Mouse (Mus musculus) adrenal gland, postnatal 10 days (tissue): ENCODE results near the gene Olfr191. TPM values are rescaled to one million over a fixed set of nuclear protein-coding genes. Genes with fewer than 3 reads are reported as not detected.
A peak's percentile ranks its signal among the peaks of the same experiment; 100 is the strongest.
"Not testable (repeated sequence)": the region's sequence is repeated elsewhere in the genome, so short reads cannot be mapped to it uniquely, and the experiment has no call there.

ENCODE experiments used
- DNase-seq: peaks from one replicate; pipeline ENCODE4 v3.0.0; 2021; ENCODE audit warnings: mixed read lengths
- long read RNA-seq, 2 experiments: library from polyadenylated mRNA; stranded (forward); transcript quantifications; one replicate each; pipeline ENCODE4 v2.0.0; 2021
- total RNA-seq, 2 experiments: library from RNA; stranded (reverse); gene quantifications; 2 replicates each; pipeline ENCODE4 v1.2.3; 2021

Gene Olfr191
- total RNA-seq, result not detected
- long read RNA-seq, experiment 1, result 0 reads
- long read RNA-seq, experiment 2, result 0 reads

- not testable (repeated sequence) for DNase-seq
These were observed at the start of gene Olfr191 for GRCm38 (mm10) chr16:59089722-59090121. Gene Olfr191, minus strand, starts transcription at chr16:59089822.

- DNase-seq, result no peak
These were observed 41.1 kb upstream of the Olfr191 start for GRCm38 (mm10) chr16:59130740-59131139.

DNA sequence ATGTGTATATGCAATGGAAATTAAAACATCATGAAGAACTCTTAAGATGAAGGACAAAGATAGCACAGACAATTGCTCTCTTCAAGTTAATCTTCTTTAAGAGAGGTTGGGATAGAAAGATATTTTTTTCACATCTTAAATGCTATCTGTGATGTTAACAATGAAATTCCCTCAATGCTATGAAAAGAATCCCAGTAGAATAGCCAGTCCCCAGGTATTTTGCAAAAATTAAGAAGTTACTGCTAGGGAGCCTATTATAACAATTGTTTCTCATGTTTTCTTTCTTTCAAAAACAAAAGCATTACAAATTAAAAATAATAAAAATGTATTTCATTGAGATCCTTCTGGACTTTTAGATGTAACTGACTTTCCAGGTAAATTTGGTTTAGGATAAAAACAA, 31.3 kb upstream of the Olfr191 start, which contains the start of gene Olfr194:
TSS of gene Olfr194 (minus strand) at position 101 of the 400 bp plus-strand sequence.
- DNase-seq, result no peak

DNA sequence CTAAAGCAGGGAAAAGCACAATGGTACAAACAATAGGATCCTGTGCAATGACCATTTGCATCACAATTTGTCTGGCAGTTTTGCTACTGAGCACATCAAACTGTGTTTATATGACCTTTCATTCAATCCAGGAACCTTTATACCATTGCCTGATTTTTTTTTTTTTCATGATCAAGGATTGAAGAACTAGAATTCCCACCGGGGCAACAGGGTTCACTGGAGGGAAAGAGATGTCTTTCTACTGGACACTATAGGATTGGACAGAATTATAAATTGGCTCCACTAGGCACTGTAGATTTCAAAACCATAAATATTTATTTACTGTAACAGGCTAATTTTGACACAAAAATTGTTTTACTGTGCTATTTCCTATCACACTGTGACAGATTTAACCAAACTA, 22.2 kb upstream of the Olfr191 start, which contains the start of gene Olfr193:
TSS of gene Olfr193 (minus strand) at position 101 of the 400 bp plus-strand sequence.
- DNase-seq, result no peak

GRCm38 (mm10) chr16:59108522-59108921, 18.9 kb upstream of the Olfr191 start:
- DNase-seq, result peak; percentile 12

GRCm38 (mm10) chr16:59105312-59105711, 15.7 kb upstream of the Olfr191 start:
- no peak for DNase-seq

DNA sequence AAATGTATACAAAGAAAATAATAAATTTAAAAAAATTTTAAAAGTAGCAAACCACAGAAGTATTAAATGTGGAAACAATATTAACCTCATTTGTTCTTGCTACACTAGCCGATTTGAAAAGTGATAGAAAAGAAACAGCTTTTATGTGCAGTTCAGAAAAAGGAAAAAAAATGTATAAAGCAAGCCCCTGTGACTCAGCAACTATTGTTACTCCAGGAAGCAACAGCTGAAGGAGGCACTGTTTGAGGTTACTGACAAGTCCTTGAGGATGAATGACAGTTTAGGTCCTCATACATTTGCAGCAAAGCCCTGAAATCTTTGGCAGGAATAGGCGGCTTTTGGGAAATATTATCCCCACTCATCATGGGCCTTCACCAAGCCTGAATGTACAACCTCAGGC, 8.5 kb downstream of the Olfr191 start:
- not testable (repeated sequence) for DNase-seq

DNA sequence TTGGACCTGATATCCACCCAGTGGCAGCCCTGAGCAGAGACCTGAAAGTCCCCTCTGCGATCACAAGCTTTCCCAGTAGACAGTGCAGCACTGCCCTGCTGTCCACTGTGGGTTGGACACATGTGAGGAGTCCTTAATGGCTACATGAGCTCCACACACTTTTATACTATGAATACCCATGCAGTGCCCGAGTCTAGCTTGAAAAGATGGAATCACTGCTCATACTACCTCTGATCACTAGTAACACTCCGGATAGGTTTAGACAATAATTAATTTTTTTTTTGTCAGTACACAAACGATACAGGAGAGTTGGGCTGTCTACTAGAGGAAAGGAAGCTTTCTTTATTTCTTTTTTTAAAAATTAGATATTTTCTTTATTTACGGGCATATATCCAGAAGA, 11.7 kb downstream of the Olfr191 start, which contains the start of gene Olfr190:
TSS of gene Olfr190 (minus strand) at position 101 of the 400 bp plus-strand sequence.
- DNase-seq, result no peak

- no peak for DNase-seq
These were observed 16.1 kb downstream of the Olfr191 start for GRCm38 (mm10) chr16:59073520-59073919.

- no peak for DNase-seq
These were observed 17.9 kb downstream of the Olfr191 start for GRCm38 (mm10) chr16:59071755-59072154.

GRCm38 (mm10) chr16:59062411-59062810, 27.2 kb downstream of the Olfr191 start:
- DNase-seq, result not testable (repeated sequence)

DNA sequence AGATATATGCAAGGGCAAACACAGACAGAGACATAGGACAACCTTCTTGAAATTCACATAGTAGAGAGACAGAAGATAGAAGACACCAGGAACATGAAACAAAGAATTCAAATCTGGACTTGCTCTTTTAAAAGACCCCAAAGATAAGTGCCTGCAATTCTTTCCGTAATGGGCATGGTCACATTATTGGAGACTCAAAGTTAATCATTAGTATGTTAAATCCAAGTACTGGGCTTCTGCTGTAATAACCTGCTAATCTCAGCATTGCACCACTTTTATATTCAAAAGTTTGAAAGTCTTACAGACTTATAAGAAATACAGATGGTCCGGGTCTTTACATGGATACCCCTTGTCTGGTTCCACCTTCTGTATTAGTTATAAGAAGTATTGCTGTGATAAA, 40.3 kb downstream of the Olfr191 start:
- not testable (repeated sequence) for DNase-seq

DNA sequence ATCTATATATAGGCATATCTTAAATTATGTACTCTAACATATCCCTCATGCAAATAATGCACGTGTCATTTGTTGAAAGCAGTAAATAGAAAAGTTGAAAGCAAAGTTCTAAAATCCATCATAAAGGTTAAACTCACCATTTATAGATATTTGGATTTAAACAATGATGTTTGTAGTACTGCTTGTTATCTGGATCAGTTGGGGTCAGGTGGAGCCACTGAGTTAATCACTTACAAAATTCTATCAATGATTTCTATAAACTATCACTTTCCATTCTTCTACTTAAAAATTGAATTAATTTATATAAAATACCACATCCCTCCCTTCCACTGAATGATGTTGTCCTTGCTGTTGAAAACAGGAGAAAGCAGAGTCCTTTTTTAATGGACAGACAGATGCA, 40.8 kb downstream of the Olfr191 start:
- no peak for DNase-seq

GRCm38 (mm10) chr16:59047579-59047978, 42.0 kb downstream of the Olfr191 start:
- DNase-seq, result no peak

DNA sequence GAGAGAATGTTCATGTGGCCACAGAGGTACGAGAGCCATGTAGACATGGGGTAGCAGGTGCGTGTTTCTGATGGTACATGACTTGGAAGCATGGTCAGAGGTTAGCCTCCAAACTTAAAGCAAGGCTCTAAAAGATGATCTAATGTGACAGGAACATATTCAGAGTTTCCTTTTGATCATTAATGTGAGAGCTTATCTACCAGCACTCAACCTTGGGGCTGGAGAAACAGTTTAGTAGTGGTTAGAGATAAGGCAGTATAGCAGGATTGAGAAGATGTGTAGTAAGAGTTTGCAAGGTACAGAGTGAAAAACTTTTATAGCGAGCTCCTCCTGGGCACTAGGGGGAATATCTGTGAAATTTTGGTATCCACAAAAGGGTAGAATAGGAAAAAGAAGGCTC, 43.8 kb downstream of the Olfr191 start:
- DNase-seq, result no peak

DNA sequence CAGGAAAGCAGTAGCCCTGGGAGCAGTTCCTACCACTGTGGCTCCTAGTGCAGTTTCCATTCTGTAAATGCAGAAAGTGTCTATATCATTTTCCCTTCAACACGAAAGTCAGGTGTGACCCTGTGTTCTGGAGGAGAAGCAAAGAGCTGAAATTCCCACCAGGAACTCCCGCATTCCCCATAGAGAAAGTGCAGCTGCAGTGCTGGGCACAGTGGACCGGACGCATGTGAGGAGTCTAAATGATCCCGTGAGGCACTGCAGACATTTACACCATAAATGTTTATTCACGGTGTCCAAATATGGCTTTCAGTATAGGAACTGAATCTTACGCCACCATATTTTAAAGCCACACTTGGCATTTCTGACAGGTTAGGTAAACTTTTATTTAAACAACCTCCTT, 49.9 kb downstream of the Olfr191 start, which contains the start of gene Olfr187:
TSS of gene Olfr187 (minus strand) at position 58 of the 400 bp plus-strand sequence.
- no peak for DNase-seq

Other genes with a start within 250 kb of the Olfr191 start
- not detected for gene Olfr177, start 215.1 kb downstream of the Olfr191 start, total RNA-seq
- gene Olfr178, start 197.8 kb downstream of the Olfr191 start, total RNA-seq, result not detected
- gene Olfr181, start 161.1 kb downstream of the Olfr191 start, total RNA-seq, result not detected
- not detected for gene Olfr180, start 160.4 kb downstream of the Olfr191 start, total RNA-seq
- gene Olfr183, start 94.5 kb downstream of the Olfr191 start, total RNA-seq, result not detected
- not detected for gene Olfr186, start 59.5 kb downstream of the Olfr191 start, total RNA-seq
- gene Olfr187, start 50.1 kb downstream of the Olfr191 start, total RNA-seq, result not detected
- not detected for gene Olfr190, start 11.8 kb downstream of the Olfr191 start, total RNA-seq
- not detected for gene Olfr193, start 22.1 kb upstream of the Olfr191 start, total RNA-seq
- not detected for gene Olfr194, start 31.2 kb upstream of the Olfr191 start, total RNA-seq
- gene Olfr195, start 57.2 kb upstream of the Olfr191 start, total RNA-seq, result not detected
- gene Olfr196, start 80.6 kb upstream of the Olfr191 start, total RNA-seq, result not detected
- gene Olfr198, start 113.7 kb upstream of the Olfr191 start, total RNA-seq, result not detected
- not detected for gene Olfr199, start 129.9 kb upstream of the Olfr191 start, total RNA-seq
- not detected for gene Olfr201, start 182.8 kb upstream of the Olfr191 start, total RNA-seq
- gene Olfr202, start 197.0 kb upstream of the Olfr191 start, total RNA-seq, result not detected
- not detected for gene Olfr203, start 209.1 kb upstream of the Olfr191 start, total RNA-seq
- not detected for gene Olfr204, start 228.4 kb upstream of the Olfr191 start, total RNA-seq
- not detected for gene Olfr205, start 241.3 kb upstream of the Olfr191 start, total RNA-seq